Mouse (Mus musculus): ENCODE results near the gene Zfp811.
"Not testable (repeated sequence)": the region's sequence is repeated elsewhere in the genome, so short reads cannot be mapped to it uniquely, and the experiment has no call there.

Zfp811 gene

GRCm38 (mm10) chr17:32809544-32810374, at the start of gene Zfp811:
Gene Zfp811, minus strand, starts transcription at chr17:32809931.
- DNase-seq (ENCODE audit: low spot score in 2 of 2), result peak; percentile 17 to 42

DNA sequence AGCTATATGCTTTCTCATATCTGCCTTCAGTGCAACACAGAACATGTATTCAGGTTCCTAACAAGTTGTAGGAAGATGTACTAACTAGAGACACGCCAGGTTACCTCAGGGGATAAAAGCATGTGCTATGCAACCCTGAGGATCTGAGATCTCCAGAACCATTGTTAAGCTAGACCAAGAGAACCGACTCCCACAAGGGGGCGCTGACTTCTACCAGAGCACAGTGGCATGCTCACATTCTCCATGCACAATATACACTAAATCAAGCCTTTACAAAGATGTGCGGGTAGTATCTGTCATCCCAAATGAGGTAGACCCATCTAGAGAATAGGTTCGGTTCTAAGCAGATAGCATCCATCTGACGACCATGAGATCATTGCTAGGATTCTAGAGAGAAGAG, 47.0 kb upstream of the Zfp811 start:
- not testable (repeated sequence) for DNase-seq (ENCODE audit: low spot score in 2 of 2)

- no peak for DNase-seq (ENCODE audit: low spot score in 2 of 2)
Measured at GRCm38 (mm10) chr17:32851581-32851980, 41.9 kb upstream of the Zfp811 start.

- no peak for DNase-seq (ENCODE audit: low spot score in 2 of 2)
Measured at GRCm38 (mm10) chr17:32841388-32841787, 31.7 kb upstream of the Zfp811 start.

DNA sequence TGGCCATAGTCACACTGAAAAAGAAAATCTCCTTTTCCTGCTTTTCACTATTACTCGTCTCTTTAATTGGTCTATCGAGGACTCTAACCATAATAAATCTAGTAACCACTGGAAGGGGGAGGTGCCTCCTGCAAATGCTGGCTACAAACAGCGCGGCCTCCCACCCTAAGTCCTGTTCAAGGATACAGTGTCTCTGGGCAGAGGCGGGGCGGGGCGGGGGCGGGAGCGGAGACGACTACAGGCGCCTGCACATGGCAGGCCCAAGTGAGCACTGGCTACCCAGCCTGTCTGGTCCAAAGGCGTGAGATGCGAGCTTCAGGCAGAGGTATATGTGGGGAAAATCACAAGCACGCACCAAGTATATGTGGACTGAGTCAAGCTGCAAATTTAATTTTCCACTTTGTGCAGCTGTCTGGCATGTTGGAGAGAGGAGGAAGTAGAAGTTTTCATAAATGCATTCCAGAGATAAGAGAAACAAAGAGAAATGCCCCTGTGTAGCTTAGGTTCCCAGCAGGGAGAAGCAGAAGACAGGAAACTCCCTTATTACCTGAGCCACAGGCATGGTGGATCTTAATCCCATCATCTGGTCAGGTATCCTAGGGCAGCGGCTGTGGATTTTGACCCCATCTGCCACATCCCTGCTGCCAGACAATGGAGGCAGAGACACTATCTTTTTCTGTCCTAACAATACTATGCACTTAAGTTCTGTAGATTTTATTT, 29.5 kb upstream of the Zfp811 start:
- DNase-seq (ENCODE audit: low spot score in 2 of 2), result no peak

GRCm38 (mm10) chr17:32830418-32830782, 20.7 kb upstream of the Zfp811 start:
- no peak for DNase-seq (ENCODE audit: low spot score in 2 of 2)

- DNase-seq (ENCODE audit: low spot score in 2 of 2), result peak; percentile 48 to 74
Measured at GRCm38 (mm10) chr17:32829540-32830417, 20.0 kb upstream of the Zfp811 start, which contains the start of gene Zfp799. Gene Zfp799, minus strand, starts transcription at chr17:32830261.

DNA sequence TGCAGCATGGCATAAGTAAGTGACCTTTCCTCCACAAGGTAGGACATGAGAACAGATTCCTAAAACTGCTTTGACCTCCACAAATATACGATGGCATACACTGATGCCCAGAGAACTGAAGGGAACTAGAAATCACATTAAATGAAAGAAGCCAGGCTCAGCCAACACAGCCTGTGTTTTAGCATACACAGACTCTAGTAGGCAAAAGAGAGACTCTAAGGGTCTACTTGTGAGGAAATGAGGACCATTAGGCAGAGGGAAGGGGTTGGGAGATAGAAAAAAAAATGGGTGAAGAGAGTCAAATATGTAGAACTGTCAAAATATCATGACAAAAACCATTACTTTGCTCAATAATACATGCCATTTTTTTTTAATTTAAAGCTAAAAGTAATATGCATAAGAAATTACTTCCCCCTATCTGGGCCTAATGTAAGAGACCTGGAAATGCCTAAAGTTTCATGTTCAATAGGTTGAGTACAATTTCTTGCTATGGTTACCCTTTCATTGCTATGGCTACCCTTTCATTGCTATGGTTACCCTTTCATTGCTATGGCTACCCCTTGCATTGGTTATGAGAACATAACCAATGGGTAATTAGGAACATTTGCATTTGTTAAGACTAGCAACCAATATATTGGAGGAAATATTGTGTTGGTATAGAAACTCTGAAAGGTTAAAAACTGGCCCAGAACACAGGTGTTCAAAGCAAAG, 6.5 kb upstream of the Zfp811 start:
- DNase-seq (ENCODE audit: low spot score in 2 of 2), result no peak

GRCm38 (mm10) chr17:32814136-32814535, 4.4 kb upstream of the Zfp811 start:
- DNase-seq (ENCODE audit: low spot score in 2 of 2), result no peak

DNA sequence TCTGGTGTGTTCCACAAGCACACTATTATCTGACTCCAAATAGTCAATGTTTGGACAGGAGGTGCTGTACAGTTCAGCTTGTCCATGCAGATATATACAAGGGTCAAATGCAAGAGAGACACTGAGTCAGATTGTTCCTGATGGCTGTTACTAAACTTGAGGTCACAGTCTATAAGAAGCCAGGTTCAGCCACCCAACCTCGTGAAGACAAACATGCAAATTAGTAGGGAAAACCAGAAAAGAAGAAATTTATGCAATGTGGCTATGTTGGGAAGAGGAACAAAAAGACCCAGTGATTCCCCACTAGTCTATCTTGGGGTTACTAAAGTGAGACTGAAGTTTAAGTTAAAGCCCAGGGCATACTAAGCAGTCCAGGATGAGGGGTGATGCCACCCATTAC, 917 bp upstream of the Zfp811 start:
- DNase-seq (ENCODE audit: low spot score in 2 of 2), result no peak

DNA sequence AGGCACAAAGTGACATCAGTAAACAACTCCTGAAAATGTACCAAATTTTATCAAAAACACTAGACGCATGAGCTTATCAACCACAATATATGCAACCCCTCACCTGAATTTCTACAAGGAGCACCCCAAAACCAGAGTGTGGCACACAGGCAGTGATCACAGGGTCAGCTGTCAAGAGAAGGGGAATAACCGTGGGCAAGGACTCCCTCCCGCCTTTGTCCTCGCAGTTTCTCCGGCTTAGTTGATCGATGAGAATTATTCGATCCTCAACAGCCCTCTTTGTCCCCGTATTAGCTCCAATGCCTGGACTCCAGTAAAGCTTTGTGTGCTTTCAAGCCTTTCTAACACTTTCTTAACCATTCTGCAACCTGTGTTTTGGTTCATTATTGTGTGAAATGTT, 810 bp downstream of the Zfp811 start:
- no peak for DNase-seq (ENCODE audit: low spot score in 2 of 2)

- DNase-seq (ENCODE audit: low spot score in 2 of 2), result no peak
Measured at GRCm38 (mm10) chr17:32789244-32789643, 20.5 kb downstream of the Zfp811 start.

DNA sequence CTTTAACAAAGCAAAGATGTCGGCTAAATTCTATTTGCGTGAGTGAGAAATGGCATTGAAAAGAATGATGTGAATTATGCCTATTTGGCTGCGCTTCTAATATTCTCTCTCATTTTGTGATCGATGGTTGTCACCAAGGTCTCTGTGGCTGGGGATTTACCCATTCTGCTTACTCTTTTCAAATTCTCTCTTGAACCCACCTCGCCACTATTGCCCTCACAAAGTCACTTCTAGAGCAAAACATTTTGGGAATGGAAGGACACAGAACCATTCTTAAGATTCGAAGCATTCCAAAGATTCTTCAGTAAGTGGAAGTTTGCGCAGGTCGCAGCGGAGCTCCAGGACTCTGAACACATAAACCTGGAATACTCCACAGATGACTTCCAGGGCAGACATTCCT, 21.2 kb downstream of the Zfp811 start:
- DNase-seq (ENCODE audit: low spot score in 2 of 2), result no peak

GRCm38 (mm10) chr17:32788094-32788559, 21.6 kb downstream of the Zfp811 start, which contains the start of gene Zfp871:
Gene Zfp871, minus strand, starts transcription at chr17:32788287.
- peak; percentile 75 to 81 for DNase-seq (ENCODE audit: low spot score in 2 of 2)

GRCm38 (mm10) chr17:32787436-32788093, 22.2 kb downstream of the Zfp811 start:
- DNase-seq (ENCODE audit: low spot score in 2 of 2), result peak in 1 of 2 experiments; percentile 14

DNA sequence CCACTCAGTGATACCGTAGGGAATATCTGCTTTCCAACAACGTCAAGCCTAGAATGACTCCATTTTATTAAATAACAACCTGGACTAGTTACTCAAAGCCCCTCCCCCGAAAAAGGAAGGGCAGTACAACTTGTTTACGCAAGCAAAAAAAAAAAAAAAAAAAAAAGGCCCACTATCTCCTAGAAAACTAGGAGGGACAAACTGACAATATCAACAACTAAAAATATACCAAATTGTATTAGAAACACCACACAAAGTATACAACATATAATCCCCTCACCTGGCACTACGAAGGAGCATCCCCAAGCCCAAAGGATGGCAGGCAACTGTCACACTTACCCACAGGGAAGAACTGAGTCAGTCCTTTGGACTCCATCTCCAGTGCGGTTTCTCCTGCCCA, 22.8 kb downstream of the Zfp811 start:
- DNase-seq (ENCODE audit: low spot score in 2 of 2), result no peak

- no peak for DNase-seq (ENCODE audit: low spot score in 2 of 2)
Measured at GRCm38 (mm10) chr17:32785656-32786055, 24.1 kb downstream of the Zfp811 start.

GRCm38 (mm10) chr17:32777564-32777963, 32.2 kb downstream of the Zfp811 start:
- DNase-seq (ENCODE audit: low spot score in 2 of 2), result no peak

DNA sequence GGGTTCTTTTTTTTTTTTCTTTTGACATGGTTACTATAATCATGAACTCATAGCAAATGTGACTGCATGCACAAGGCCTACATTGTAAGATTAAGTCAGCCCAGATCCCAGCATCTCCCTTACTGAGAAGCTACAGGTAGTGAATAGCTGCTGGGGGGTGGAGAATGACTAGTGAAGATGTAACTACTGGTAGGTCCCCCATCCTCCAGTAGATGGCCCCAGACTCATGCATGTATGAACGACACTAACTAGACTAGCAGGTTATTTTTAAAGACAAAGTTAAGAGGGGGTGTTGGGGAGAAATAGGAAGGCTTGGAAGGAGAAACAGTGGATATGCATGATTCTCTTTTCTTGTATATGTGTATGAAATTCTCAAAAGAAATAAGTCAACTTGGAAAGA, 38.5 kb downstream of the Zfp811 start:
- no peak for DNase-seq (ENCODE audit: low spot score in 2 of 2)

- DNase-seq (ENCODE audit: low spot score in 2 of 2), result no peak
Measured at GRCm38 (mm10) chr17:32766422-32766821, 43.3 kb downstream of the Zfp811 start.

- DNase-seq (ENCODE audit: low spot score in 2 of 2), result no peak
Measured at GRCm38 (mm10) chr17:32757331-32757730, 52.4 kb downstream of the Zfp811 start.

All from frontal cortex, postnatal 25 days (tissue).